Mouse (Mus musculus) CH12.LX (cell line): Measurements from ENCODE around the gene Fam198b.

Source experiments
- BHLHE40 ChIP-seq: IDR thresholded peaks from 2 replicates; pipeline ENCODE4 v1.6.1; 2011; ENCODE audit warnings: mild to moderate bottlenecking, low read depth, low read length, improper control_type of control experiment
- CTCF ChIP-seq, 2 experiments: IDR thresholded peaks in 1 of 2; conservative IDR thresholded peaks in 1 of 2; 2 replicates each; pipeline ENCODE4 v1.5.1; 2011 to 2012; ENCODE audit warnings: low read depth in 2 of 2, low read length in 2 of 2, improper control_type of control experiment in 1 of 2, inconsistent platforms in 1 of 2, mild to moderate bottlenecking in 1 of 2, moderate library complexity in 1 of 2
- E2F4 ChIP-seq: IDR thresholded peaks from 2 replicates; pipeline ENCODE4 v1.6.1; 2011; ENCODE audit warnings: low read depth, low read length, improper control_type of control experiment; ENCODE audit not compliant: insufficient replicate concordance
- EP300 ChIP-seq: IDR thresholded peaks from 2 replicates; pipeline ENCODE4 v1.6.1; 2011; ENCODE audit warnings: low read length, improper control_type of control experiment
- JUND ChIP-seq: conservative IDR thresholded peaks from 2 replicates; pipeline ENCODE4 v1.6.1; 2011; ENCODE audit warnings: low read depth, low read length, improper control_type of control experiment
- NELFE ChIP-seq: IDR thresholded peaks from 2 replicates; pipeline ENCODE4 v1.6.1; 2011; ENCODE audit warnings: low read depth, low read length, improper control_type of control experiment
- NRF1 ChIP-seq: IDR thresholded peaks from 2 replicates; pipeline ENCODE4 v1.6.1; 2014; ENCODE audit warnings: low read depth, mild to moderate bottlenecking, inconsistent platforms, low read length, improper control_type of control experiment, moderate library complexity
- POLR2A ChIP-seq: IDR thresholded peaks from 2 replicates; pipeline ENCODE4 v1.6.1; 2011; ENCODE audit warnings: low read depth, mild to moderate bottlenecking, improper control_type of control experiment, low read length
- POLR2AphosphoS2 ChIP-seq: IDR thresholded peaks from 2 replicates; pipeline ENCODE4 v1.6.1; 2011; ENCODE audit warnings: low read depth, low read length, improper control_type of control experiment
- RAD21 ChIP-seq: IDR thresholded peaks from 2 replicates; pipeline ENCODE4 v1.6.1; 2011; ENCODE audit warnings: low read depth, mild to moderate bottlenecking, low read length, improper control_type of control experiment, moderate library complexity
- TBP ChIP-seq: conservative IDR thresholded peaks from 2 replicates; pipeline ENCODE4 v1.6.1; 2011; ENCODE audit warnings: low read depth, low read length, improper control_type of control experiment
- ZNF384 ChIP-seq: IDR thresholded peaks from 2 replicates; pipeline ENCODE4 v1.6.1; 2012; ENCODE audit warnings: low read depth, low read length, improper control_type of control experiment, inconsistent platforms

- no peak for TF ChIP-seq POLR2A
- no peak for TF ChIP-seq TBP
- no peak for TF ChIP-seq ZNF384
- TF ChIP-seq NELFE: no peak
- no peak for TF ChIP-seq BHLHE40
- TF ChIP-seq CTCF (conservative IDR thresholded peaks at IDR 0.05 in 1 of 2, IDR thresholded peaks at IDR 0.05 in 1 of 2; ENCODE audit: low read depth in 2 of 2, low read length in 2 of 2): no peak
- no peak for TF ChIP-seq EP300
- no peak for TF ChIP-seq NRF1
- TF ChIP-seq JUND: no peak
- TF ChIP-seq E2F4: no peak
- no peak for TF ChIP-seq RAD21
- no peak for TF ChIP-seq POLR2AphosphoS2
Observed at GRCm38 (mm10) chr3:79900502-79900901, 16.2 kb downstream of the Fam198b start.
